Mouse (Mus musculus): ENCODE data around the gene S100b. TPM values are rescaled to one million over a fixed set of nuclear protein-coding genes. Genes with fewer than 3 reads are reported as not detected.

The S100b gene
- polyA plus RNA-seq (2016; fragmentation: Nextera tagmentation; extraction: Ambion mirVana) = 0.23 and 0.64 TPM in 2 replicates

DNA sequence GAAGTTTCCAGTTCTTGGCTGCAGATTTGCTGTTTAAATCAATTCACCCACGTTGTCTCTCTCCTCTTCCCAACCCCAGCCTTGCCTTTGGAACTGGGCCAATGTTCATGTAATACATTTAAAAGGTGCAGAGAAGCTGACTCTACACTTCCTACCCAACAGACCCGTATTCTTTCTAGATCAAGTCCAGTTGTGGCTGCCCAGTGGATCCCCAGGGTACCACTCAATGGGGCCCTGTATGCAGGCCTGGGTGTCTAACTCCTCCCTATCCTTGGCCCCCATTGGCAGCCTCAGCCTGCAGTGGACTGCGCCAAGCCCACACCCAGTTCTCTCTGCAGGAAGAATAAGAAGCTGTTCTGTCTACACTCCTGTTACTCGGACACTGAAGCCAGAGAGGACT, at the start of gene S100b:
TSS of gene S100b (plus strand) at position 318 of the 400 bp plus-strand sequence.
- Histone ChIP-seq H3K9ac (replicated peaks) (no peak within 1 kb of the TSS), H3K4me1 (replicated peaks) (peaks cover 12% of the 10 kb centered on the region), H3K27me3 (no peaks in the 10 kb centered on the region), H3K4me2 (0 out of 2 replicates have a peak within 1 kb of the TSS, but pooled peaks have one; percentile 4), H3K4me3 (replicated peaks) (no peak within 1 kb of the TSS), H3K27ac (peak within 1 kb of the TSS; percentile 47; the same call in 1 of the 2 replicates), H3K36me3 (no peaks in the 10 kb centered on the region), H3K9me3 (no peaks in the 10 kb centered on the region)
- WGBS = 56% methylated on average over 4 of the region's 4 CpGs
- no peak for ATAC-seq (ENCODE audit: insufficient number of reproducible peaks, insufficient read depth, low FRiP score, low TSS enrichment, low read depth)

DNA sequence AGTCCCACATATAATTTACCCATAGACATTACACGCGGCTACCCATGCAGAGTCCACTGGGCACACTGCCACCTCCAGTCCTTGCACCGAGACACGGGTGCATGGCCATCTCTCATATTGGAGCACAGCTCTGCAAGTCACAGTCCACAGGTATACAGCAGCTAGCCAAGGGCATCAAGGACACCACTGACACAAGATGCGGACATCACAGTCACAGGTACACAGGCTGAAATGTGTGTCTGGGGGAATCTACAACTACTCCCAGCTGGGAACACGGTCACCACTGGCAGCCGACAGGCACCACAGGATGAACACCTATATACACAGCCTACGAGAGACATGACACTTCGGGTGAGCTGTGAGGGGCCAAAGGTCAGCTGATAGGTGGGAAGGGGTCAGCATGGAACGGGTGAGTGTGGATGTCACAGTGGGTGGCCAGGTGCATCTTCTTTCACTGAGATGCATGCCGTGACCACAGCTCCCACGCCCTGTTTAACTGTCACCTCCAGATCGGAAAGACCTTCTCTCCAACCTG, 46.3 kb upstream of the S100b start:
- Histone ChIP-seq H3K4me1 (replicated peaks) (no peaks in the 10 kb centered on the region), H3K9me3 (no peaks in the 10 kb centered on the region), H3K27me3 (no peaks in the 10 kb centered on the region), H3K27ac (no peak overlapping the region), H3K9ac (replicated peaks) (no peak overlapping the region), H3K4me3 (replicated peaks) (no peak overlapping the region), H3K36me3 (peaks cover 50% of the 10 kb centered on the region), H3K4me2 (no peak overlapping the region)
- ATAC-seq (ENCODE audit: insufficient number of reproducible peaks, insufficient read depth, low FRiP score, low TSS enrichment, low read depth) = no peak
- 91% methylated on average over 13 of the region's 13 CpGs for WGBS

DNA sequence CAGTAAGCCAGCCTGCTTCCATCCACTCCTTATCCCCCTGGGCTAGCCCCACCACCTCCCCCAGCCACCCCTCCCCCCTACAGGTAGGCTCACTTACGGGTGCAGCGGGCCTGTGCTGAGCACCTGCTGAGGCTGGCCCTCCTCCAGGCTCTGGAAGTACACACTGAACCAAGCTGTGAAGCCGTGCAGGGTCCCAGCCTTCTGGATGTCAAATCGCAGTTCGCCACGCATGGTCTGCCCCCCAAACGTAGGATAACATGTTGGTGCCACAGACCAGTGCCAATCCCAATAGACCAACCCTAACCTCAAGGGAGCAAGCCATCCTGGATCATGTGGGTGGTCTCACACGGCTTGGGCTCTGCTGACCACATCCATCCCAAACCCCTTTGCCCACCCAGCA, 44.4 kb upstream of the S100b start:
- Histone ChIP-seq H3K4me1 (replicated peaks) (no peaks in the 10 kb centered on the region), H3K4me2 (no peak overlapping the region), H3K27ac (no peak overlapping the region), H3K9ac (replicated peaks) (no peak overlapping the region), H3K36me3 (peaks cover 69% of the 10 kb centered on the region), H3K4me3 (replicated peaks) (no peak overlapping the region), H3K9me3 (peaks cover 2% of the 10 kb centered on the region), H3K27me3 (no peaks in the 10 kb centered on the region)
- 90% methylated on average over 8 of the region's 8 CpGs for WGBS
- no peak for ATAC-seq (ENCODE audit: insufficient number of reproducible peaks, insufficient read depth, low FRiP score, low TSS enrichment, low read depth)

DNA sequence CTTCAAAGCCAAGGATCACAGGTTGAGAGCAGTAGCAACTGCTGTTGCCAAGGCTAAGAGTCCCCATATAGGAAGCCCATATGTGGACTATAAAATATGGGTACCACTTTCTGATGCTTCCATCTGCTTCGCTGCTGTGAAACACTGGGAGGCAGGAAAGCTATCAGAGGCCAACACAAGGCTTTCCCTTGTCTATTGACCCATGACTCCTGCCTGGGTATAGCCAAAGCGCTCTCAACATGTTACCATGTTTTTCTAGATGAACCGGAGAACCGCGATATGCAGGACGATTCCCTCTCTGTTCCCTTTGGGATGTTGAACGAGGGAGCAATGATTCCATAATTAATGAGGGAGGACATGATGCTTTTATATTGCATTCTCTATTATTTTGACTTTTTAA, 42.8 kb upstream of the S100b start:
- no peaks in the 10 kb centered on the region for H3K27me3 ChIP-seq

DNA sequence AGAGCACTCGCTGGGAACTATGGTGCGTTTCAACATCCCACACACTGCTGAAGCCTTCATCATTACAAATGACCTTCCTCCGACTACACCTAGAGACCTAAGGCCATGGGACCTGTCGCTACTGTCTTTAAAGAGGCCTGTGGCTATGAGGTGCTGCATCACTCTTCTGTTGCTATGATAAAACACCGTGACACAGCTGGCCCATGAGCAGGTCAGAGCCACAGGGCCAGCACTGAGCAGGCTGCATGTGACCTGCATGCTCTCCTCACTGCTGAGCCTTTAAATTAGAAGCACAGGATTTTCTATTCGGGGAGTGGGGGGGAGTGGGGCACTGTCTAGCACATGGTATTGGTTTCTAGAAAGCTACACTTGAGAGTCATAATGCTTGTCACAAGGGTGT, 41.5 kb upstream of the S100b start:
- ATAC-seq (ENCODE audit: insufficient number of reproducible peaks, insufficient read depth, low FRiP score, low TSS enrichment, low read depth) = no peak
- Histone ChIP-seq H3K27me3 (no peaks in the 10 kb centered on the region), H3K9me3 (peaks cover 18% of the 10 kb centered on the region), H3K9ac (replicated peaks) (no peak overlapping the region), H3K4me2 (no peak overlapping the region), H3K4me1 (replicated peaks) (no peaks in the 10 kb centered on the region), H3K4me3 (replicated peaks) (no peak overlapping the region), H3K36me3 (peaks cover 89% of the 10 kb centered on the region), H3K27ac (no peak overlapping the region)
- 86% methylated on average over 6 of the region's 6 CpGs for WGBS

More for the DNA sequence above, 42.8 kb upstream of the S100b start:
- H3K9ac ChIP-seq (replicated peaks) = no peak overlapping the region
- H3K4me1 ChIP-seq (replicated peaks) = no peaks in the 10 kb centered on the region
- no peak overlapping the region for H3K4me2 ChIP-seq
- peaks cover 84% of the 10 kb centered on the region for H3K36me3 ChIP-seq
- no peak overlapping the region for H3K27ac ChIP-seq
- 94% methylated on average over 7 of the region's 7 CpGs for WGBS
- no peak overlapping the region for H3K4me3 ChIP-seq (replicated peaks)
- no peak for ATAC-seq (ENCODE audit: insufficient number of reproducible peaks, insufficient read depth, low FRiP score, low TSS enrichment, low read depth)
- H3K9me3 ChIP-seq = peaks cover 18% of the 10 kb centered on the region

DNA sequence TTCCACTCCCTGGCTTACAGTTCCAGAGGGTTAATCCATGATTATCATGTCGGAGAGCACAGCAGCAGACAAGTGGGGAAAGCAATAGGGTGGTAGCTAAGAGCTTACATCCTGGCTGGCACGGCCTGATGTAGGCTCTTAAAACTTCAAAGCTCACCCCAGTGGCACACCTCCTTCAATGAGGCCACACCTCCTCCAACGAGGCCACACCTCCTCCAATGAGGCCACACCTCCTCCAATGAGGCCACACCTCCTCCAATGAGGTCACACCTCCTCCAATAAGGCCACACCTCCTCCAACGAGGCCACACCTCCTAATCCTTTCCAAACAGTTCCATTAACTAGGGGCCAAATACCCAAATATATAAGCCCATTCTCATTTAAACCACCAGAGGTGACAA, 39.5 kb upstream of the S100b start:
- no peak for ATAC-seq (ENCODE audit: insufficient number of reproducible peaks, insufficient read depth, low FRiP score, low TSS enrichment, low read depth)
- Histone ChIP-seq H3K4me3 (replicated peaks) (no peak overlapping the region), H3K36me3 (peaks cover 85% of the 10 kb centered on the region), H3K27ac (no peak overlapping the region), H3K9me3 (peaks cover 18% of the 10 kb centered on the region), H3K9ac (replicated peaks) (no peak overlapping the region), H3K27me3 (no peaks in the 10 kb centered on the region), H3K4me2 (no peak overlapping the region), H3K4me1 (replicated peaks) (no peaks in the 10 kb centered on the region)
- WGBS = 86% methylated on average over 4 of the region's 4 CpGs

DNA sequence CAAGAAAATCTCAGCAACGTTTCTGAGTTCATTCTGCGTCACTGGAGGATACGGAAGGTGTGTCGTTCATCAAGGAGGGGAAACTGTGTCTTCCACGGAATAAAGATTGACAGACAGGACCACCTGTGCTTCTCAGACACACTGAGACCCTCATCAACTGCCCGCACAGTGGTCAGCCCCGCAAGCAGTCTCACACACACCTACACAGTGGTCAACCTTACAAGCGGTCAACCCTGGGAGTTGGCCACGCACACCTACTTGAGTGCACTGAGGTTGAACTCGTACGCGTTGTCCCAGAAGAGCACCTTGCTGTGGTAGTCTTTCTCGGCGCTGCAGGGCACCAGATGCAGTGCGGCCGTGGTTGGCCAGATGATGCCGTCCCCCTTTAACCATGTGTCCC, 36.6 kb upstream of the S100b start:
- peaks cover 18% of the 10 kb centered on the region for H3K9me3 ChIP-seq
- H3K27ac ChIP-seq = no peak overlapping the region
- no peak overlapping the region for H3K4me3 ChIP-seq (replicated peaks)
- no peak overlapping the region for H3K9ac ChIP-seq (replicated peaks)
- ATAC-seq (ENCODE audit: insufficient number of reproducible peaks, insufficient read depth, low FRiP score, low TSS enrichment, low read depth) = no peak
- no peak overlapping the region for H3K4me2 ChIP-seq
- H3K4me1 ChIP-seq (replicated peaks) = no peaks in the 10 kb centered on the region
- 97% methylated on average over 17 of the region's 17 CpGs for WGBS
- peaks cover 94% of the 10 kb centered on the region for H3K36me3 ChIP-seq
- H3K27me3 ChIP-seq = no peaks in the 10 kb centered on the region

DNA sequence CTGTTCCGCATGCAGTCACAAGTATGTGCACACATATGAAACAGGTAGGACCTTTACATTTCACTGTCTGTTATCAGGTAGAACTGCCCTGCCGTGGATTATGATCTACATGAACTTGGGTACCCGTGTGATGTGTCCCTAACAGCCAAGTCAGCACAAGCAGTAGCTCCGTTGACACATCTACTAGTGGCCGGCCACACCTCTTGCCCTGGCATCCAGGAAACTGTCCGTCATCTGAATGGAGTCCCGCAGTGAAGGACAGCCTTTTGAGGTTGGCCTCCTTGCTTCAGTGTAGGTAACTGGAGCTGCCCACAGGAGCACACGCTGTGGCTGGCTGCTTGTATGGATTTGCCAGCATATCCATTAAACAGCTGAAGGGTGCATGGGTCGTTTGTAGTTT, 35.4 kb upstream of the S100b start:
- H3K4me2 ChIP-seq = no peak overlapping the region
- H3K36me3 ChIP-seq = peaks cover 94% of the 10 kb centered on the region
- H3K4me3 ChIP-seq (replicated peaks) = no peak overlapping the region
- H3K27ac ChIP-seq = no peak overlapping the region
- no peak for ATAC-seq (ENCODE audit: insufficient number of reproducible peaks, insufficient read depth, low FRiP score, low TSS enrichment, low read depth)
- H3K9ac ChIP-seq (replicated peaks) = no peak overlapping the region
- WGBS = 84% methylated on average over 9 of the region's 9 CpGs
- H3K4me1 ChIP-seq (replicated peaks) = no peaks in the 10 kb centered on the region
- H3K9me3 ChIP-seq = peaks cover 18% of the 10 kb centered on the region
- no peaks in the 10 kb centered on the region for H3K27me3 ChIP-seq

DNA sequence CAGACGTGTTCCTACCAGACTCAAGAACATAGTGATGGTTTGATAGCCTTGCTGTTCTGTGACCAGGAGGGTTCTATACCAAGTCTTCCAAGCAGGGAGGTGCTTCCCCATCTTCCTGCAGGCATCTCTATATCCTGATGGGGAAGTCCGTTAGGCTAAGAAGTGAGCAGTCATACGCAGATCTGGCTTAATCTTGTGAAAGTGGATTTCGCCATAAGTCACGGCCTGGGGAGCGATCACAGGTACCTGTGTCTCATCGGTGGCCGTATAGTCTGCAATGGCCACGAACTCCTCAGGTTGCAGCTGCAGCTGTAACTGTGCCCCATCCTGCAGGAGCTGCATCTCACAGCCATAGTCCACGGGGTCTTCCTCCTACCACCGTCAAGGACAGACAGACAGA, 27.7 kb upstream of the S100b start:
- no peak overlapping the region for H3K4me3 ChIP-seq (replicated peaks)
- no peak for ATAC-seq (ENCODE audit: insufficient number of reproducible peaks, insufficient read depth, low FRiP score, low TSS enrichment, low read depth)
- 92% methylated on average over 11 of the region's 11 CpGs for WGBS
- peaks cover 51% of the 10 kb centered on the region for H3K36me3 ChIP-seq
- H3K27me3 ChIP-seq = no peaks in the 10 kb centered on the region
- no peaks in the 10 kb centered on the region for H3K9me3 ChIP-seq
- H3K4me2 ChIP-seq = no peak overlapping the region
- H3K9ac ChIP-seq (replicated peaks) = no peak overlapping the region
- H3K27ac ChIP-seq = no peak overlapping the region
- no peaks in the 10 kb centered on the region for H3K4me1 ChIP-seq (replicated peaks)

DNA sequence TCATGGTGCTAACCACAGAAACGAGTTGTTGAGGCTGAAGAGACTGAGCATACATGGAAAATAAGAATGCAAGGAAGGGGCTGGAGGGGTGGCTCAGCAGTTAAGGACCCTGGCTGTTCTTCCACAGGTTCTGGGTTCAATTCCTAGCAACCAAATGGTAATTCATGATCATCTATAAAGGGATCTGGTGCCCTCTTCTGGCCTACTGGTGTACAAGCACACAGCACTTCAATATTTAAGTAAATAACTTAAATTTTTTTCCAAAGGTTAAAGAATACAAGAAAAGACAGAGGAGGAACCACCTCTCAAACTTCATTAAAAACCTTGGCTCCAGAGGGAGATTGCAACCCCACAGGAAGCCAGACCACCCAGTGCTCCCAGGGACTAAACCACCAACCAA, 24.0 kb upstream of the S100b start:
- Histone ChIP-seq H3K4me1 (replicated peaks) (no peaks in the 10 kb centered on the region), H3K36me3 (peaks cover 14% of the 10 kb centered on the region), H3K27ac (no peak overlapping the region), H3K4me2 (no peak overlapping the region), H3K9me3 (no peaks in the 10 kb centered on the region), H3K4me3 (replicated peaks) (no peak overlapping the region), H3K27me3 (no peaks in the 10 kb centered on the region), H3K9ac (replicated peaks) (no peak overlapping the region)
- ATAC-seq (ENCODE audit: insufficient number of reproducible peaks, insufficient read depth, low FRiP score, low TSS enrichment, low read depth) = no peak
- WGBS = 65% methylated on average over 1 of the region's 1 CpGs

DNA sequence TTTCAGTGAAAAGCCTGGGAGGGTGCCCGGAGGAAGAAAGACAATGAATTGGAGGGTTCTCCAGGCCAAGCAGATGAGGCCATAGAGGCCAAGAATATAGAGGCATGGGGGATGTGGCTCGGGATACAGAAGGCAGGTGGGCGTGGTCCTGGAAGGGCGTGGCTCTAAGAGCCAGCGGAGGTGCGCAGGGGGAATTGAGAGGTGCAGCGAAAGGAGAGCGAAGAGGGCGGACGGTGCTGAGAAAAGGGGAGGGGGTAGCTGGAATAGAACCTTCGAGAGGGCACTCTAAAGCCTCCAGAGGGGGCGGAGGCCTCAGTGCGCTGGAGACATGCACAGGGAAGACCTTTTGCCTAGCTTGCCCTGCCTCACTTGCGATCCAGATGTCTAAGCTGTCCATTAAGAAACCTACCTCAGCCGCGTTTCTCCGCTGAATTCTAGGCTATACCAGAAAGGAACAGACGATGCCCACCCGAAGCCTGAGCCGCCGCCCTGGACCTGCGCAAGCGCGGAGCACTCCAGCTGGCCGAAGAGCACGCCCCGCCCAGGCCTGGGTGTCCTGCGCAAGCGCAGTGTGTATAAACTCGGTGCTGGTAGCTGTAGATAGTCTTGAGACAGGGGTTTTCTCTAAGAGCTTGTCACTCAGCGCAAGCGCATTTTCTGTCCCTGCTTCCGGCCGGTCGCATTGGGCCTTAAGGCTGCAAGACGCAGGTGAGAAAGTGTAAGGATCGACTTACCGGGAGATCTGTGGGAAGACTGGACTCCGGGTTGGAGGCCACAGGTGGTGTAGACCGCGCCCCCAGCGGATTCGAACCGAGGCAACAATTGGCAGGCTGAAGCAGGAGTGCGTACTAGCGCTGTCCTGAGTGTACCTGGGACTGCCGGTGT, 16.1 kb upstream of the S100b start, which contains the start of gene Prmt2:
TSS of gene Prmt2 (minus strand) at position 525 of the 885 bp plus-strand sequence.
- ATAC-seq (ENCODE audit: insufficient number of reproducible peaks, insufficient read depth, low FRiP score, low TSS enrichment, low read depth) = peak; percentile 96

More for the DNA sequence above, 16.1 kb upstream of the S100b start, which contains the start of gene Prmt2:
- no peaks in the 10 kb centered on the region for H3K27me3 ChIP-seq
- under 1% methylated on average over 47 of the region's 47 CpGs for WGBS
- H3K4me2 ChIP-seq = peak within 1 kb of the TSS; percentile 69
- H3K9me3 ChIP-seq = no peaks in the 10 kb centered on the region
- peaks cover 6% of the 10 kb centered on the region; the same call in 1 of the 2 replicates for H3K36me3 ChIP-seq
- peak within 1 kb of the TSS; percentile 89 for H3K27ac ChIP-seq
- H3K4me1 ChIP-seq (replicated peaks) = peaks cover 12% of the 10 kb centered on the region
- H3K4me3 ChIP-seq (replicated peaks) = peak within 1 kb of the TSS; percentile 61
- H3K9ac ChIP-seq (replicated peaks) = peak within 1 kb of the TSS; percentile 65

Measured in limb, embryonic 12.5 days (tissue).